Mouse (Mus musculus) activated CD4-positive, CD25-positive, alpha-beta regulatory T cell, adult 4 months (primary cell): ENCODE data around the gene Acer3. TPM values are rescaled to one million over a fixed set of nuclear protein-coding genes. Genes with fewer than 3 reads are reported as not detected.

ENCODE experiments used
- ATAC-seq: one replicate; pipeline ENCODE4 v1.8.0; 2017
- polyA plus RNA-seq, 2 experiments: library from polyadenylated mRNA; unstranded; fragments of 100-300 nt; shearing (Covaris generic); gene quantifications; one replicate each; pipeline ENCODE4 v1.2.1; 2017

Gene Acer3
- polyA plus RNA-seq, 2 experiments from 2014 or later = 12.7 to 13.0 TPM

GRCm38 (mm10) chr7:98177929-98178559 is 143.0 kb downstream of the Acer3 start, which contains the start of gene Capn5:
Gene Capn5, minus strand, starts transcription at chr7:98178274.
- ATAC-seq = peak; percentile 86

GRCm38 (mm10) chr7:98177566-98177928 is 143.5 kb downstream of the Acer3 start:
- no peak for ATAC-seq

- ATAC-seq = no peak
Observed at GRCm38 (mm10) chr7:98177071-98177485, 143.9 kb downstream of the Acer3 start.

GRCm38 (mm10) chr7:98176322-98177070 is 144.5 kb downstream of the Acer3 start:
- no peak for ATAC-seq

GRCm38 (mm10) chr7:98174883-98175755 is 145.9 kb downstream of the Acer3 start:
- no peak for ATAC-seq

- ATAC-seq = no peak
Observed at GRCm38 (mm10) chr7:98173408-98173807, 147.6 kb downstream of the Acer3 start.

GRCm38 (mm10) chr7:98172661-98173060 is 148.3 kb downstream of the Acer3 start:
- no peak for ATAC-seq

- no peak for ATAC-seq
Observed at GRCm38 (mm10) chr7:98171141-98172073, 149.6 kb downstream of the Acer3 start.

GRCm38 (mm10) chr7:98164999-98165528 is 155.9 kb downstream of the Acer3 start:
- peak; percentile 69 for ATAC-seq

GRCm38 (mm10) chr7:98164382-98164998 is 156.5 kb downstream of the Acer3 start:
- ATAC-seq = no peak

- ATAC-seq = no peak
Observed at GRCm38 (mm10) chr7:98163700-98164099, 157.3 kb downstream of the Acer3 start.

GRCm38 (mm10) chr7:98162239-98162638 is 158.8 kb downstream of the Acer3 start:
- no peak for ATAC-seq

GRCm38 (mm10) chr7:98160041-98160740 is 160.8 kb downstream of the Acer3 start:
- ATAC-seq = no peak

- ATAC-seq = no peak
Observed at GRCm38 (mm10) chr7:98158481-98158880, 162.5 kb downstream of the Acer3 start.

- no peak for ATAC-seq
Observed at GRCm38 (mm10) chr7:98157636-98158332, 163.2 kb downstream of the Acer3 start.

Other genes with a start within 250 kb of the Acer3 start
- gene Myo7a, start 201.7 kb downstream of the Acer3 start, polyA plus RNA-seq = 1 to 10 TPM; 1.1 to 1.6 TPM
- not detected for gene Omp, start 175.7 kb downstream of the Acer3 start, polyA plus RNA-seq
- 1 to 10 TPM in 1 of 2 experiments, under 1 TPM in 1; 0.79 to 2.1 TPM for gene Capn5, start 142.9 kb downstream of the Acer3 start, polyA plus RNA-seq
- gene B3gnt6, start 121.7 kb downstream of the Acer3 start, polyA plus RNA-seq = not detected
- not detected for gene Tsku, start 40.1 kb upstream of the Acer3 start, polyA plus RNA-seq
- not detected for gene Gucy2d, start 119.2 kb upstream of the Acer3 start, polyA plus RNA-seq
- gene Lrrc32, start 168.1 kb upstream of the Acer3 start, polyA plus RNA-seq = 10 to 100 TPM; 57.2 to 89.2 TPM